Mouse (Mus musculus) stomach, embryonic 16.5 days (tissue): ENCODE data around the gene Hcrtr2. TPM values are rescaled to one million over a fixed set of nuclear protein-coding genes. Genes with fewer than 3 reads are reported as not detected.

Experiments
- ATAC-seq: fragments of 200-750 bp; cut with Nextera tagmentation; 2 replicates; pipeline ENCODE4 v1.8.0; 2017; ENCODE audit warnings: moderate number of reproducible peaks, moderate TSS enrichment; ENCODE audit not compliant: insufficient read depth, low FRiP score
- H3K27ac ChIP-seq: fragments of 300-500 bp; sonication (generic); 2 replicates; pipeline ENCODE4 v1.5.1; 2014; ENCODE audit warnings: low read length
- H3K27me3 ChIP-seq: fragments of 300-500 bp; sonication (generic); 2 replicates; pipeline ENCODE4 v1.6.1; 2014; ENCODE audit warnings: low read length, control low read depth, mixed read lengths; ENCODE audit not compliant: control insufficient read depth, insufficient read depth
- H3K36me3 ChIP-seq: fragments of 300-500 bp; sonication (generic); 2 replicates; pipeline ENCODE4 v1.6.1; 2014; ENCODE audit warnings: low read length; ENCODE audit not compliant: control insufficient read depth, insufficient read depth
- H3K4me1 ChIP-seq: fragments of 300-500 bp; sonication (generic); 2 replicates; pipeline ENCODE4 v1.6.1; 2014; ENCODE audit warnings: low read length, control low read depth, mixed read lengths; ENCODE audit not compliant: control insufficient read depth, insufficient read depth
- H3K4me2 ChIP-seq: fragments of 300-500 bp; sonication (generic); 2 replicates; pipeline ENCODE4 v1.6.1; 2014; ENCODE audit warnings: low read depth, low read length, mixed read lengths
- H3K4me3 ChIP-seq: fragments of 300-500 bp; sonication (generic); replicated peaks from 2 replicates; pipeline ENCODE4 v1.5.1; 2014; ENCODE audit warnings: mild to moderate bottlenecking, low read length
- H3K9ac ChIP-seq: fragments of 300-500 bp; sonication (generic); 2 replicates; pipeline ENCODE4 v1.6.1; 2014; ENCODE audit warnings: low read length
- H3K9me3 ChIP-seq: fragments of 300-500 bp; sonication (generic); replicated peaks from 2 replicates; pipeline ENCODE4 v1.6.1; 2016; ENCODE audit warnings: low read length, control low read depth; ENCODE audit not compliant: control insufficient read depth
- whole genome bisulfite sequencing: fragments of 180-500 bp; shearing (Covaris S2); extraction: QIAGEN DNeasy Blood & Tissue Kit; methylation state at CpG from one replicate; pipeline ENCODE4 v1.1.7; 2014; 5-methylcytosine and 5-hydroxymethylcytosine counted together
- polyA plus RNA-seq: library from polyadenylated mRNA; unstranded; fragments of >200 nt; fragmentation: Nextera tagmentation; extraction: Ambion mirVana; gene quantifications from 2 replicates; pipeline ENCODE4 v1.2.1, GENCODE M21; 2015

Gene Hcrtr2
- polyA plus RNA-seq, 1 experiment from 2014 or later, result not detected

DNA sequence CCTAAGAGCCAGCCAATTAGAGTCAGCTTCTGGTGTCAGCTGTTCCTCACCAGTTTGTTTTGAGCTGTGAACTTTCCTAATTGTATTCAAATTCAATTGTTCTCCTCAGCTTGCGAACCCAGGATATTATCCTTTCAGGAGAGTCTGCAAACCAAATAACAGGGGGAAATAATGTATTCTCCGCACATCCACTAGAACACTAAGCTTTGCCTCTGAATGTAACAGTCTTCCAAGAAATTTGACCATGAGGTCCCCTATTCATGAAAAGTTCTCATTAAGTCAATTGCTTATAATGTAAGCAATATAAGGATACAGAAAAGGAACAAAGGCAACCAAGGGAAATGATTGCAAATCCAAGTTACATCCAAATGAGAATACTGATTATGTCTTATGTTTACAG, 110.1 kb downstream of the Hcrtr2 start, which contains the start of gene Gfral:
Gene Gfral (minus strand): TSS at position 101 of the 400 bp plus-strand sequence.
- Histone ChIP-seq H3K9ac (no peak within 1 kb of the TSS), H3K4me1 (no peaks in the 10 kb centered on the region), H3K36me3 (no peaks in the 10 kb centered on the region), H3K4me2 (no peak within 1 kb of the TSS), H3K4me3 (no peak within 1 kb of the TSS), H3K27ac (no peak within 1 kb of the TSS), H3K9me3 (no peaks in the 10 kb centered on the region), H3K27me3 (no peaks in the 10 kb centered on the region)
- ATAC-seq, result no peak
- 81% methylated on average over 2 of the region's 2 CpGs for WGBS

DNA sequence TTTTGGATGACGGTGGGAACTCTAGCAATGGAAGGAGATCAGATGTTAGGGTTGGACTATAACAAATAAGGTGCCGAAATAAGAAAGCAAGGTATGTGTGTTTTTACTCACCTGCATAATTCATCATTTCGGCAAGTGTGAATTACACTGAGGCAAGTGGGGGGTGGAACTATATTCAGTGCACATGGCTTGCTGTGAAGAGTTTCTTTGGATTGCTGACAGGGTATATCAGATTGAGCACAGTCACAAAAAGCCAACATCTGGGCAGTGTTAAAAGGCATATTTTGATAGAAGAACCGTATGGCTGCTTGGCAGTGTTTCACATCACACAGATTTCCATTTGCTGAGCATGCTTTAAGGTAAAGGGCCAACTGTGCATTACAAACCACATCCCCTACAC, 126.7 kb downstream of the Hcrtr2 start:
- Histone ChIP-seq H3K27me3 (no peaks in the 10 kb centered on the region), H3K4me3 (no peak overlapping the region), H3K27ac (no peak overlapping the region), H3K9ac (no peak overlapping the region), H3K9me3 (no peaks in the 10 kb centered on the region), H3K36me3 (no peaks in the 10 kb centered on the region), H3K4me1 (no peaks in the 10 kb centered on the region), H3K4me2 (no peak overlapping the region)
- 72% methylated on average over 4 of the region's 4 CpGs for WGBS
- ATAC-seq, result no peak

DNA sequence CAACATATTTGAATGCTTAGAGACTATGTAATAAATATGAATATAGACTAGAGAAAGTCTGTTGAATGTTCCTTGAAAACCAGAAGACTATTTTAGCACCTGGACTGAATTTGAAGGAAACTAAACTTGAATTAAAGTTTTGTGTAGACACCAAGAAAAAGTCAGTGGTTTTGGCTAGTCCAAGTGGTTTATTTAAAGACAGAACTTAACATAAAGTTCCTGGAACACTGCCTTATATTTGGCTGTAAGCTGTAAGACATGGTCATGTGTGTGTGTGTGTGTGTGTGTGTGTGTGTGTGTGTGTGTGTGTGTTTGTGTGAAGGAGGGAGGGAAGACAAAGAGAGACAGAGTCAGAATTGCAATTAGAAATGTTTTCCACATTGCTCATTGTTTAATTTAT, 144.4 kb downstream of the Hcrtr2 start:
- no peak overlapping the region for H3K4me2 ChIP-seq
- H3K4me1 ChIP-seq, result no peaks in the 10 kb centered on the region
- no peak for ATAC-seq
- no peaks in the 10 kb centered on the region for H3K36me3 ChIP-seq
- no peak overlapping the region for H3K4me3 ChIP-seq
- H3K27ac ChIP-seq, result no peak overlapping the region
- no peaks in the 10 kb centered on the region for H3K27me3 ChIP-seq
- H3K9ac ChIP-seq, result no peak overlapping the region
- no peaks in the 10 kb centered on the region for H3K9me3 ChIP-seq

Other genes starting within 250 kb of the Hcrtr2 start
- not detected in 2 replicates for gene Gfral, start 110.2 kb downstream of the Hcrtr2 start, polyA plus RNA-seq
- 11.3 and 13.6 TPM in 2 replicates for gene Fam83b, start 243.3 kb upstream of the Hcrtr2 start, polyA plus RNA-seq